Mouse (Mus musculus) c-Kit-negative CD71-positive TER-119-positive erythroid progenitor cells, embryonic 14.5 days (primary cell): Measurements from ENCODE around the gene Serpina6.
A peak's percentile ranks its signal among the peaks of the same experiment; 100 is the strongest.

Experiments
- DNase-seq: peaks from one replicate; pipeline ENCODE4 v3.0.0-alpha.2; 2013; ENCODE audit warnings: low read depth, low spot score

Serpina6 gene

DNA sequence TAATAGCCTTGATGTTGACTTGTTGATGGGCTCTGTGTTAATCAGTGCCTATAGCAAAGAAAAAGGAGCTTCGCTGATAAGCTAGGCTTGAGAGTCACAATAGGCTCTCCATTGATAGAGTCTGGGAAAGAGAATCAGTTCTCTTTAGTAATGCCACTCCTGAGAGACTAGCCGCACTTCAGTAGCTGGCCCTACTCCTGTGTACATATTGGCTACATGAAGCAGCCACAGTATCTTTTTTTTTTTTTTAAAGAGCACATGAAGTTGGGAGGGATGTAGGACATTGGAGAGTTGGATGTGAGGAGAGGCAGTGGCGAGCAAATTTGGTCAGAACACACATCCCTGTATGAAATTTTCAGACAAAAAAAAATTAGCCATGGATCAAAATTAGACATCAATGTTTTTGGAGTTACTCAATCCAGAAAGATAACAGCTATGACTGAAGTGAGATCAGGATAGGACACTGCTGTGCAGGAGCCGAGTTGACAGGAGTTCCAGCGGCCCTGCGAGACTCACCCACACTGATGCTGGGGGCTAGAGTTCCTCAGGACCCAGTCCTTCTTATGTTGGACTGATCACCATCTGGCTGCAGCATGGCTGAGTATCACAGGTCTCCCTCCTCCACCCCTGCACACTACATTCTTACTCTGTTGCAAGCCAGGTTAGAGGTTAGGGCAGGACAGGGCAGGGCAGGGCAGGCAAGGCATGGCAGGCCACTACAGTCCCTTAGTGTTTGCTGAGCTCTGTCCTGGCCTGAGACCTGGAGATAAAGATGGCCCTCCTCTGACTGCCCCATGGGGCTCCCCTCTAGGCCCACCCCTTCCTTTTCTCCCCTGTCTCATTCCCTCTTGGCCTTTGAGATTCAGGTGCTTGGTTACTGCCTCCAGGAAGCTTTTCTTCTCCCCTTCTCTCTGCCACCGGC lies 1.6 kb downstream of the Serpina6 start:
- no peak for DNase-seq

DNA sequence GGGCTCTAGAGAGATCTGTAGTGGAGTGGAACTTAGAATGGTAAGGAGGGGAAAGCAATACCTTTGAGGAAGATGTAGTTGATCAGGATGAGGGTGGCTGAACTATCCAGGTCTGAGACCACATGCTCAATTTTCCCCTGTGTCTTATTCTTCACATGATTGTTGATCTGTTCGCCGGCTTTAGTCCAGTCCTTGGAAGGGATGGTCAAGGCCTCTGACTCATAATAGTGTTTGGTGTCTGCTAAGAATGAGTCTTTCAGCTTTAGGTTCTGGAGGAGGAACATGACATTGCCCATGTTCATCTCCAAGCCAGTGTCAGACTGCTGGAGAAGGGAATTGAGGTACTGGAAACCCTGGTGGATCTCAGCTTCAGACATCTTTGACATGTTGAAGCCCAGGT lies 3.2 kb downstream of the Serpina6 start:
- DNase-seq = no peak

DNA sequence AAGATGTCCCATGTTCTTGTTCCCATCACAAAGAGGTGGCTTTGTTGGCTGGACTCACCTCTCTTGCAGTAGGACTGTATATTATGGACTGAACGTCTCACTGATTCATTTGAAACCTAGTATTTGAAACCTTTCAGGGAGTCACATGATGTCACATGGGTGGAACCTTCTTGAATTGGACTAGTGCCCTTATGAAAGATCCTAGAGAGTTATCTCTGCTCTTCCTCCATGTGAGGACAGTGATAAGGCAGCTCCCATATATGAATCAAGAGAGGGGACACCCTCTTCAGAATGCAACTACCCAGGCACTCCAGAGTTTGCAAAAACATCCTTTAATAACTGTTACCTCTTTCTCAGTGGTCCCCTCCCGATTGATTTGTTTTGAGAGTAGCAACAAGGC lies 10.7 kb downstream of the Serpina6 start:
- DNase-seq = no peak

DNA sequence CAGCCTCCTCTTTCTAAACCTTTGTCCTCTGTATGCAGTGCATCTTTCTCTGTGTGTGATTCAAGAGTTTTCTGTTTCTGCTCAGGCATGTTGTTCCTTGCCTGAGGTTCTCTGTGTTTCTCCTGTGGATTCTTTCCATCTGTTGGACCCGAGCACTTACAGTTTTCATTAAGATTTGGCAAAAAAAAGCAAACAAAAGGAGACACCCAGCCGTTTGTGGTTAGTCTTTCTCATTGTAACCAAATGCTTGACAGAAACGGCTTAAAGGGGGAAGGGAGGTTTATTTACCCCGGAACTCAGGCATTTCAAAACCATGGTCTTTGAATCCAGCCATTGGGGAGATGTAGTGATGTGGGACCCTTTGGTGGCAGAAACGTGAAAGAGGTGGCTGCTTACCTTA lies 12.4 kb downstream of the Serpina6 start:
- no peak for DNase-seq

DNA sequence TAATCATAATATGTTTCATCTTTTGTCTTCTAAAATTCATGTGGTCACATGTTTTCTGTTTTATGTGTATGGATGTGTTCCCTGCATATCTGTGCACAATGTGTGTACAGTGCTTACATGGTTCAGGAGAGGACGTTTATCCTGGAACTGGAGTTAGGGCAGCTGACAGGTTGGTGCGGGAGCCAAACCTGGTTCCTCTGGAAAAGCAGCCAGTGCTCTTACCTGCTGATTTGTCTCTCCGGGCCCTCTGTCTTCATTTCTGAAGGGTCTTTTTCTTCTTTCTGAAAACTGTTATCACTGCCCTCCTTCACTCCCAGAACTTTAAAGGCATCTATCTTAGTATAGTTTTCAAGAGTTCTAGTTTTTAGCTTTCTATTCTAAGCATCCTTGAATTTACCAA lies 13.2 kb downstream of the Serpina6 start:
- no peak for DNase-seq

DNA sequence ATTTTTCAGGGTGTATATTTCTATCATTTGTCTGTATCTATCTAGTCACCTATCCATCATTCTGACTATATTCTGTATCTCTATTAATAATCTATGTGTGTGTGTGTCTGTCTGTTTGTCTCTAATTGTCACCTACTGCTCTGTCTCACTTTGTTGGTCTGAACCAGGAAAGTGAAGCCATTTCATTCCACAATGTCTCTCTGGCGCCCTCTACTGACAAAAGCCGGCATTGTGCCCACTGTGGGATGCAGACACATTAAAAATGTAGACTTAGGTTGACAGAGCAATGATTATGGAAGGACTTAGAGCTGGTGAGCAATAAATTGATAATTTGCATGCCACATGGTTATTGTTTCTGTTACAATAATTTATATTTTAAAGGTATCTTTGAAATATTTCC lies 13.7 kb downstream of the Serpina6 start:
- peak; percentile 17 for DNase-seq

DNA sequence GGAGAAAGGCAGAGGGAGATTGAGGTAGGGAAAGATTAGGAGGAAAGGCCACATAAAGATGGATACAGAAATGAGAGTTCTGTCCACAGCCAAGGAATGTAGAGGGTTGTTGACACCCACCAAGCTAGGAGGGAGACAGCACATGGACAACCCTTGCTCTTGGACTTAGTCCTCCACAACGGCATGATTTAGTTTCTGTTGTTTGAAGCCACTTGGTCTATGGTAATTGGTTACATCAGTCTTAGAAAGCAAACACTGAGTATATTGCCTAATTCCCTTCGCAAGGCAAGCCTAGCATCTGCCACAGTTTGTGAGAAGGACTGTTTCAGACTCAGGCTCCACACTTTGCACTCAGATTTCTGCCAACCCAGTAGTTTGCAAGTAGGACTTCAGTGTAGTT lies 21.2 kb downstream of the Serpina6 start:
- no peak for DNase-seq

DNA sequence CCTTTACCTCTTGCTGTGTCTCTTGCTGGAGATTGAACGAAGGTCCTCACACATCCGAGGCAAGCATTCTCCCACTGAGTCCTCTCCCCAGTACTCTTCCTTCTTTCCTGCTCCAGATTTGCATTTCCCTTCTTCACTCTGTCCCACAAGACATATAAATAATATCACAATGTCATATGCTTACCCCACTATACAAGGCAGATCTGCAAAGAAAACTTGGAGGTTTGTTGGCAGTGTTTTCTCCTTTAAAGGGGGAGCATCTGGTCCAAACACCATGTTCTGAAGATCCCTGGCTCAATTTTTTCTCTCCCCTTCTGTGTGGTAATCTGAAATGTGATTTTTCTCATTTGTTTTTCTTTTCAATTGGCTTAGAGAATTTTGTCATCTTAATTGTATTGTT lies 22.6 kb downstream of the Serpina6 start:
- no peak for DNase-seq

DNA sequence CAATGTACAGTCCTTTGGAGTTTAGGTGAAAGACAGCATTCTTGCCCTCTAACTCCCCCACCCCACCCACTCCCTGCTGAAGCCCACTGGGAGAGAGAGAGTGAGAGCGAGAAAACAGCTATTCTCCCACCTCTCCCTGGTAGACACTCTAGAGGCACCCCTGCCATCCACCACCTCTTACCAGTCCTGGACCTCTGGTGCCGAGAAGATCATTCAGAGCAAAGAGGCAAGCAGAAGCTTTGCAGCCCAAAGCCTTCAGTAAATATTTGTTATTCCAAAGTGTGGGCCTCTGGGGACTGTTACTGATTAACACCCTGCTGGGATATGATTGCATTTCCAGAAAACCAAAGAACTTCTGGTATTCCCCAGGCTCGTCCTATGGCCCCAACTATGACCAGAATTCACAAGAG lies 25.8 kb downstream of the Serpina6 start, which contains the start of gene Serpina10:
TSS of gene Serpina10 (minus strand) at position 242 of the 410 bp plus-strand sequence.
- DNase-seq = no peak

DNA sequence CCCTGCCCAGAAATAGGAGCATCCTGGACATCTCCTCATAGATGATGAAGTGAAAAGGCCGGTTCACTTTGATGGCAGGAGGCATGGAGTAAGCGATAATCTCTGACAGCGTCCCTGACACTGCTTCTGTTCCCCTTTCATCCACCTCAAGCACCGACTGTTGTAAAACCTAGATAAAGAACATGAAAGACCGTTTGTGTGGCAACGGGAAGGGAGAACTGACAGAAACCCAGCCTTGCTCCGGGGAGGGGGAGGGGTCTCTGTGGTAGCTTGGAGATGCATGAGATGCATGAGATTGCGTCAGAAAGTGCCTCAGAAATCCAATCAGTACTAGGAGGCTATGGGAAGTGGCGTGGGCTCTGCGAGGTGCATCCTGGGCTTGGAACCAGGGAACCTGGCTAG lies 40.2 kb downstream of the Serpina6 start:
- DNase-seq = no peak

DNA sequence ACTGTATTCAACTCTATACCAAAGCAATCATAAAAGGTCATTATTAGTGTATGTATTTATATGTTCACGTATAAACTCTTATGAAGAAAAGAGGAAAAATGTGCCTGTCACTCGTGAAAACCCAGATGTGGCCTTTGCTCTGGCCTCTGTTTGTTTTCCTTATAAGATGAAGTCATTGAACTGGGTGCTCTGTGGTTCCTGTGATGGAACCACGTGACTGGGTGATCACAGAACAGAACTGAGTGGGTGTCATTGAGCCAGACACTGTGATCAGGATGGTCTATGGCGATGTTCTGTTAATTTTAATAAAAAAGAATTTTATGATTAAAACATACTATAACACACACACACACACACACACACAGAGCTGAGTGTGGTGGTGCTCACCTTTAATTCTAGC lies 41.3 kb downstream of the Serpina6 start:
- no peak for DNase-seq

DNA sequence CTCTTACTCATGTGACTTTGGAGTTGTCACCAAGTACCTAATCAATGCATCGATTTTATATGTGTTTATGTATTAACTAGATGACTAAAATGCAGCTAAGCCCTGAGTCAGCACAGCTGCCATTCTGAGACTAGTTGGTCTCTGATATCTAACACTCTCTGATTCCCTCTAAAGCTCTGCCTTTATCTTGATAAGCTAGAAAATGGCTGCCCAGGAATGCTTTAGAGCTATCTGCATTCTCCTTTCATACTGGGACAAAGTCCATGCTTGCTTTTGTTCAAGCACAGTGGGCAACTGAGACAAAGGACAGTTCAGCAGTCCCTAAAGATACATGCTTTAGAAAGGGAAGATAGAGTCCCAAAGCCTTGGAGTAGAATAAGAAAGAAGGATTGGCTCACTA lies 41.9 kb downstream of the Serpina6 start:
- no peak for DNase-seq

DNA sequence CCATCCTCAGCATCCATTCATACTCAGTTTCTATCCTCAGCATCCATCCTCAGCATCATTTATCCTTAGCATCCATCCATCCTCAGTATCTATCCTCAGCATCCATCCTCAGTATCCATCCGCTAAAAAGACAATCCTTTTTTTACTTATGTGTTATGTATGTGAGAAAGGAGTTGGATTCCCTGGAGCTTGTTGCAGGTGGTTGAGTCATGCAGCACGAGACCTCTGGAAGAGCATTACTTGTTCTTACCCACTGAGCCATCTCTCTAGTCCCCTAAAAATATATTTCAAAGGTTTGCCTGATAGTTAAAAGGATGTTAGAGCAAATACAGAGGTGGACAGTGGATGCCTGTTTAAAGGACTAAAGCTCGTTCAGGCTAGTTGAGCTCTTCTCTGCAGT lies 55.2 kb downstream of the Serpina6 start:
- no peak for DNase-seq

DNA sequence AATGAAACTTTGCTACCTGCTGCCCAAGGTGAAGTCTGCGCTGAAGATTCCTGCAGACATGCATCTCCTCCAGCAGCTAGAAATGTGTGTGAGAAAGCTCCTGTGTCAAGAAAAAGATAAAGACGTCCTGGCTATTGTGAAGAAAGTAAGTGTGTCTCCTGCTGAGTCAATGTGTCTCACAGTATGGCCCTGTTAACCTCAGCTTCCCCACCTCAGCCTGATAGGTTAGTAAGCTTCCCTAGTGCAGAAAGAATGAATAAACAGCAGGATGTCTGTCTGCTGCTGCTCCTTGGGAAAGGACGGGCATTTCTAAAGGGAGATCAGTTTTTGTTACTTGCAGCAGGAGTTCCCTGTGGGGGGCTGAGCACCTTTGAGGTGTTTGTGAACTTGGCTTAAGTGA lies 56.6 kb downstream of the Serpina6 start:
- DNase-seq = no peak

DNA sequence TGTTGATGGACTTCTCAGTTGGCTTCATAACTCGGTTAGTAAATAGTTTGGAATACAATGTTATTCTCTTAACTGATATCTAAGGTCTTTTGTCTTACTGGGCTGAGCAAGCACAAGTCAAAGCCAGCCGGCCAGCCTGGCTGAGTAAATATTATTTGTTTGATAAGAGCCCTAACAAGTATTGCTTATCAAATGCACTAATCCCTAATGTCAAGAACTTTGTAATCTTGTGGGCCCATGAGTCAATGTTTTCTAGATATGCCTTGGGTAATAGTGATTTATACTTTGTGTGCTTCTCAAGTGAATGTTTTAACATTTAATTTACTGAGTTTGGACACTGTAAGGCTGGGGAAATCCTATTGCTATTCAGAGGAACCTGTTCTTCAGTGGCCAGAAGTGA lies 58.6 kb downstream of the Serpina6 start:
- DNase-seq = no peak
